Mouse (Mus musculus) cerebellum, adult 2 months (tissue): Measurements from ENCODE around the gene Tmem217.

Experiments
- CTCF ChIP-seq: fragments of 200-500 bp; IDR thresholded peaks from 2 replicates; pipeline ENCODE4 v1.5.1; 2011; ENCODE audit warnings: low read depth, mild to moderate bottlenecking, control low read depth, low read length, moderate library complexity, borderline replicate concordance; ENCODE audit not compliant: insufficient read depth
- POLR2A ChIP-seq: fragments of 200-500 bp; IDR thresholded peaks from 2 replicates; pipeline ENCODE4 v1.6.1; 2011; ENCODE audit warnings: low read length, control low read depth, borderline replicate concordance; ENCODE audit not compliant: insufficient read depth

GRCm38 (mm10) chr17:29477357-29477756 lies 74.8 kb downstream of the Tmem217 start:
- no peak for TF ChIP-seq POLR2A
- TF ChIP-seq CTCF: no peak
